Mouse (Mus musculus): Measurements from ENCODE around the gene Rgsl1. TPM values are rescaled to one million over a fixed set of nuclear protein-coding genes. Genes with fewer than 3 reads are reported as not detected.

Rgsl1 gene
- polyA plus RNA-seq, 1 experiment from 2014 or later = not detected

- DNase-seq (ENCODE audit: extremely low spot score, low spot score) = no peak
- 90% methylated on average over 3 of the region's 3 CpGs for WGBS
- no peak overlapping the region for H3K4me3 ChIP-seq
Measured at GRCm38 (mm10) chr1:153820216-153820615, 23.7 kb downstream of the Rgsl1 start.

GRCm38 (mm10) chr1:153814278-153814677 is 29.7 kb downstream of the Rgsl1 start:
- H3K4me1 ChIP-seq = no peaks in the 10 kb centered on the region
- no peaks in the 10 kb centered on the region for H3K27me3 ChIP-seq (ENCODE audit: poor library complexity, severe bottlenecking)
- no peaks in the 10 kb centered on the region for H3K36me3 ChIP-seq (replicated peaks)
- H3K9me3 ChIP-seq = peaks cover 6% of the 10 kb centered on the region; the same call in 1 of the 2 replicates
- H3K27ac ChIP-seq = no peak overlapping the region
- DNase-seq (ENCODE audit: extremely low spot score, low spot score) = no peak
- WGBS = 71% methylated on average over 2 of the region's 2 CpGs
- no peak overlapping the region for H3K4me3 ChIP-seq

More at GRCm38 (mm10) chr1:153820216-153820615, 23.7 kb downstream of the Rgsl1 start:
- H3K9me3 ChIP-seq = peaks cover 3% of the 10 kb centered on the region; the same call in 1 of the 2 replicates
- H3K4me1 ChIP-seq = no peaks in the 10 kb centered on the region
- H3K27me3 ChIP-seq (ENCODE audit: poor library complexity, severe bottlenecking) = no peaks in the 10 kb centered on the region
- H3K27ac ChIP-seq = no peak overlapping the region
- no peaks in the 10 kb centered on the region for H3K36me3 ChIP-seq (replicated peaks)

- no peaks in the 10 kb centered on the region for H3K36me3 ChIP-seq (replicated peaks)
- 57% methylated on average over 13 of the region's 13 CpGs for WGBS
- DNase-seq (ENCODE audit: extremely low spot score, low spot score) = peak; percentile 39
- H3K4me1 ChIP-seq = peaks cover 12% of the 10 kb centered on the region
- no peaks in the 10 kb centered on the region for H3K9me3 ChIP-seq
- no peak overlapping the region for H3K4me3 ChIP-seq
- H3K27ac ChIP-seq = no peak overlapping the region
- no peaks in the 10 kb centered on the region for H3K27me3 ChIP-seq (ENCODE audit: poor library complexity, severe bottlenecking)
Measured at GRCm38 (mm10) chr1:153807390-153807993, 36.5 kb downstream of the Rgsl1 start.

- H3K9me3 ChIP-seq = no peaks in the 10 kb centered on the region
- no peak for DNase-seq (ENCODE audit: extremely low spot score, low spot score)
- peaks cover 12% of the 10 kb centered on the region for H3K4me1 ChIP-seq
- H3K36me3 ChIP-seq (replicated peaks) = no peaks in the 10 kb centered on the region
- WGBS = 60% methylated on average over 8 of the region's 8 CpGs
- no peak overlapping the region for H3K4me3 ChIP-seq
- H3K27me3 ChIP-seq (ENCODE audit: poor library complexity, severe bottlenecking) = no peaks in the 10 kb centered on the region
- 0 out of 2 replicates have a peak overlapping the region, but pooled peaks have one; percentile 4 for H3K27ac ChIP-seq
Measured at GRCm38 (mm10) chr1:153803530-153803929, 40.4 kb downstream of the Rgsl1 start.

GRCm38 (mm10) chr1:153802691-153803090 is 41.3 kb downstream of the Rgsl1 start:
- 81% methylated on average over 7 of the region's 7 CpGs for WGBS
- Histone ChIP-seq H3K36me3 (replicated peaks) (no peaks in the 10 kb centered on the region), H3K27ac (no peak overlapping the region), H3K9me3 (no peaks in the 10 kb centered on the region), H3K4me1 (peaks cover 12% of the 10 kb centered on the region), H3K27me3 (ENCODE audit: poor library complexity, severe bottlenecking) (no peaks in the 10 kb centered on the region), H3K4me3 (no peak overlapping the region)
- no peak for DNase-seq (ENCODE audit: extremely low spot score, low spot score)

GRCm38 (mm10) chr1:153794241-153794640 is 49.7 kb downstream of the Rgsl1 start:
- 88% methylated on average over 3 of the region's 3 CpGs for WGBS
- Histone ChIP-seq H3K36me3 (replicated peaks) (no peaks in the 10 kb centered on the region), H3K27me3 (ENCODE audit: poor library complexity, severe bottlenecking) (no peaks in the 10 kb centered on the region), H3K9me3 (no peaks in the 10 kb centered on the region), H3K4me3 (no peak overlapping the region), H3K27ac (no peak overlapping the region), H3K4me1 (no peaks in the 10 kb centered on the region)
- DNase-seq (ENCODE audit: extremely low spot score, low spot score) = no peak

GRCm38 (mm10) chr1:153790708-153791107 is 53.2 kb downstream of the Rgsl1 start:
- Histone ChIP-seq H3K4me3 (no peak overlapping the region), H3K36me3 (replicated peaks) (no peaks in the 10 kb centered on the region), H3K4me1 (no peaks in the 10 kb centered on the region), H3K27ac (no peak overlapping the region), H3K27me3 (ENCODE audit: poor library complexity, severe bottlenecking) (no peaks in the 10 kb centered on the region), H3K9me3 (no peaks in the 10 kb centered on the region)
- WGBS = 73% methylated on average over 2 of the region's 2 CpGs
- DNase-seq (ENCODE audit: extremely low spot score, low spot score) = no peak

- Histone ChIP-seq H3K27me3 (ENCODE audit: poor library complexity, severe bottlenecking) (no peaks in the 10 kb centered on the region), H3K4me3 (no peak overlapping the region), H3K9me3 (no peaks in the 10 kb centered on the region), H3K27ac (no peak overlapping the region), H3K4me1 (no peaks in the 10 kb centered on the region), H3K36me3 (replicated peaks) (no peaks in the 10 kb centered on the region)
- no peak for DNase-seq (ENCODE audit: extremely low spot score, low spot score)
- WGBS = 79% methylated on average over 4 of the region's 4 CpGs
Measured at GRCm38 (mm10) chr1:153785608-153786007, 58.3 kb downstream of the Rgsl1 start.

- no peak overlapping the region for H3K27ac ChIP-seq
- H3K9me3 ChIP-seq = no peaks in the 10 kb centered on the region
- H3K4me3 ChIP-seq = no peak overlapping the region
- 56% methylated on average over 1 of the region's 1 CpGs for WGBS
- H3K27me3 ChIP-seq (ENCODE audit: poor library complexity, severe bottlenecking) = no peaks in the 10 kb centered on the region
- H3K36me3 ChIP-seq (replicated peaks) = no peaks in the 10 kb centered on the region
- no peak for DNase-seq (ENCODE audit: extremely low spot score, low spot score)
- H3K4me1 ChIP-seq = no peaks in the 10 kb centered on the region
Measured at GRCm38 (mm10) chr1:153783339-153783738, 60.6 kb downstream of the Rgsl1 start.

- Histone ChIP-seq H3K27ac (no peak overlapping the region), H3K27me3 (ENCODE audit: poor library complexity, severe bottlenecking) (no peaks in the 10 kb centered on the region), H3K36me3 (replicated peaks) (no peaks in the 10 kb centered on the region), H3K9me3 (no peaks in the 10 kb centered on the region), H3K4me1 (no peaks in the 10 kb centered on the region), H3K4me3 (no peak overlapping the region)
- 91% methylated on average over 10 of the region's 10 CpGs for WGBS
- DNase-seq (ENCODE audit: extremely low spot score, low spot score) = no peak
Measured at GRCm38 (mm10) chr1:153778205-153778604, 65.7 kb downstream of the Rgsl1 start.

GRCm38 (mm10) chr1:153776257-153776656 is 67.7 kb downstream of the Rgsl1 start:
- no peaks in the 10 kb centered on the region for H3K9me3 ChIP-seq
- H3K36me3 ChIP-seq (replicated peaks) = no peaks in the 10 kb centered on the region
- H3K27me3 ChIP-seq (ENCODE audit: poor library complexity, severe bottlenecking) = no peaks in the 10 kb centered on the region
- DNase-seq (ENCODE audit: extremely low spot score, low spot score) = no peak
- H3K27ac ChIP-seq = no peak overlapping the region
- H3K4me1 ChIP-seq = no peaks in the 10 kb centered on the region
- WGBS = 96% methylated on average over 7 of the region's 7 CpGs
- H3K4me3 ChIP-seq = no peak overlapping the region

GRCm38 (mm10) chr1:153775174-153775573 is 68.8 kb downstream of the Rgsl1 start:
- WGBS = 92% methylated on average over 6 of the region's 6 CpGs
- no peak for DNase-seq (ENCODE audit: extremely low spot score, low spot score)

GRCm38 (mm10) chr1:153770776-153771167 is 73.2 kb downstream of the Rgsl1 start:
- no peak overlapping the region for H3K4me3 ChIP-seq
- H3K36me3 ChIP-seq (replicated peaks) = no peaks in the 10 kb centered on the region
- DNase-seq (ENCODE audit: extremely low spot score, low spot score) = no peak
- no peaks in the 10 kb centered on the region; the same call in 1 of the 2 replicates for H3K4me1 ChIP-seq
- WGBS = 89% methylated on average over 1 of the region's 1 CpGs
- H3K27ac ChIP-seq = no peak overlapping the region
- H3K27me3 ChIP-seq (ENCODE audit: poor library complexity, severe bottlenecking) = no peaks in the 10 kb centered on the region
- no peaks in the 10 kb centered on the region for H3K9me3 ChIP-seq

More at GRCm38 (mm10) chr1:153775174-153775573, 68.8 kb downstream of the Rgsl1 start:
- H3K4me1 ChIP-seq = no peaks in the 10 kb centered on the region
- no peaks in the 10 kb centered on the region for H3K27me3 ChIP-seq (ENCODE audit: poor library complexity, severe bottlenecking)
- H3K9me3 ChIP-seq = no peaks in the 10 kb centered on the region
- no peaks in the 10 kb centered on the region for H3K36me3 ChIP-seq (replicated peaks)
- no peak overlapping the region for H3K4me3 ChIP-seq
- H3K27ac ChIP-seq = no peak overlapping the region
